Mouse (Mus musculus): ENCODE data around the gene Dnaaf3.

DNA sequence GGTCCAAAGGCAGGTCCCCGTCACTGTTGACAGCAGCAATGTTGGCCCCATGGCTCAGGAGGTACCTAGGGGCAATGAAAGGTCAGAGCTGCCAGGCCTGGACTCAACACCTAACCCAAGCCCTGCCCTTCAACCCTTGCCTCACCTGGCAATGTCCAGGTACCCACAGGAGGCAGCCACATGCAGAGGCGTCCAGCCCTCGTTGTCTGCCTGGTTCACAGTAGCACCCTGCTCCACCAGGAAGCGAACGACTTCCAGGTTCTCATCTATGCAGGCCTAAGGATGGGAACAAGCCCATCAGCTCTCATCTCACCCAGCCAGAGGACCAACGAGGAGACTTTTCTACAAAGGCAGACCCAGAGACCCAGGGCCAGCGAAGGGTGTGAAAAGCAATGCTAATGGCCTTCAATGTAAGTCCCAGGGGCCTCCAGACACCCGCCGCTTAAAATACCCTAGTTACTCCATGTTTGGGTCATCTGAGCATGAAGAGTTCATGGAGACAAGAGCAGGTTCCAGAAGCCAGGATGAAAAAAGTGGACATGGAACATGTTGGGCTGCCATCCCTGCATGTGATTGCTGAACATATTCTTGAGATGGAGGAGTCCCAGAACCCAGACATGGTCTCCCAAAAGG lies 34.9 kb downstream of the Dnaaf3 start:
- TF ChIP-seq POLR2A (IDR thresholded peaks at IDR 0.05; ENCODE audit: low read depth, low read length) (no peak), CTCF (IDR thresholded peaks at IDR 0.05; ENCODE audit: extremely low read depth, insufficient read depth, insufficient read length, insufficient replicate concordance) (no peak)

Data from spleen, adult 2 months (tissue).